Mouse (Mus musculus): ENCODE results near the gene Dcpp1.
"Not testable (repeated sequence)": the region's sequence is repeated elsewhere in the genome, so short reads cannot be mapped to it uniquely, and the experiment has no call there.

The Dcpp1 gene

GRCm38 (mm10) chr17:23880576-23880975 is at the start of gene Dcpp1, which contains the start of gene Dcpp2:
Gene Dcpp1 (plus strand): TSS chr17:23880876.
Gene Dcpp2 (plus strand): TSS chr17:23880880.
- in situ Hi-C loops (cut with MboI; ENCODE audit: low sequenced_read_pairs), result not testable (repeated sequence)

GRCm38 (mm10) chr17:23831201-23831600 is 49.5 kb upstream of the Dcpp1 start:
- in situ Hi-C loops (cut with MboI; ENCODE audit: low sequenced_read_pairs), result no loop called here

- in situ Hi-C loops (cut with MboI; ENCODE audit: low sequenced_read_pairs), result no loop called here
Measured at GRCm38 (mm10) chr17:23836006-23836575, 44.6 kb upstream of the Dcpp1 start, which contains the start of gene Prss33. Gene Prss33 (minus strand): TSS chr17:23836056.

GRCm38 (mm10) chr17:23841145-23841544 is 39.5 kb upstream of the Dcpp1 start:
- in situ Hi-C loops (cut with MboI; ENCODE audit: low sequenced_read_pairs), result no loop called here

GRCm38 (mm10) chr17:23843141-23843811 is 37.4 kb upstream of the Dcpp1 start:
- in situ Hi-C loops (cut with MboI; ENCODE audit: low sequenced_read_pairs), result no loop called here

- in situ Hi-C loops (cut with MboI; ENCODE audit: low sequenced_read_pairs), result no loop called here
Measured at GRCm38 (mm10) chr17:23843812-23844273, 36.8 kb upstream of the Dcpp1 start, which contains the start of the genes Prss32 and Prss41. Gene Prss32 (plus strand): TSS chr17:23843855. Gene Prss41 (minus strand): TSS chr17:23844172.

GRCm38 (mm10) chr17:23850028-23850427 is 30.6 kb upstream of the Dcpp1 start:
- in situ Hi-C loops (cut with MboI; ENCODE audit: low sequenced_read_pairs), result no loop called here

- in situ Hi-C loops (cut with MboI; ENCODE audit: low sequenced_read_pairs), result no loop called here
Measured at GRCm38 (mm10) chr17:23850853-23851749, 29.6 kb upstream of the Dcpp1 start.

GRCm38 (mm10) chr17:23853292-23853691 is 27.4 kb upstream of the Dcpp1 start:
- in situ Hi-C loops (cut with MboI; ENCODE audit: low sequenced_read_pairs), result no loop called here

GRCm38 (mm10) chr17:23854229-23854765 is 26.4 kb upstream of the Dcpp1 start:
- in situ Hi-C loops (cut with MboI; ENCODE audit: low sequenced_read_pairs), result no loop called here

GRCm38 (mm10) chr17:23857193-23857592 is 23.5 kb upstream of the Dcpp1 start:
- in situ Hi-C loops (cut with MboI; ENCODE audit: low sequenced_read_pairs), result no loop called here

- in situ Hi-C loops (cut with MboI; ENCODE audit: low sequenced_read_pairs), result no loop called here
Measured at GRCm38 (mm10) chr17:23857913-23858312, 22.8 kb upstream of the Dcpp1 start.

GRCm38 (mm10) chr17:23862926-23863325 is 17.8 kb upstream of the Dcpp1 start:
- in situ Hi-C loops (cut with MboI; ENCODE audit: low sequenced_read_pairs), result no loop called here

GRCm38 (mm10) chr17:23867756-23868155 is 12.9 kb upstream of the Dcpp1 start, which contains the start of gene Prss21:
Gene Prss21 (plus strand): TSS chr17:23868056.
- in situ Hi-C loops (cut with MboI; ENCODE audit: low sequenced_read_pairs), result no loop called here

GRCm38 (mm10) chr17:23868513-23868912 is 12.2 kb upstream of the Dcpp1 start:
- in situ Hi-C loops (cut with MboI; ENCODE audit: low sequenced_read_pairs), result no loop called here

GRCm38 (mm10) chr17:23873884-23874856 is 6.5 kb upstream of the Dcpp1 start:
- in situ Hi-C loops (cut with MboI; ENCODE audit: low sequenced_read_pairs), result loop anchor here (5.0 kb wide), 1 partner anchor 83 kb away; the partner anchor contains the start of gene Sbpl

GRCm38 (mm10) chr17:23876741-23877140 is 3.9 kb upstream of the Dcpp1 start:
- in situ Hi-C loops (cut with MboI; ENCODE audit: low sequenced_read_pairs), result no loop called here

GRCm38 (mm10) chr17:23877166-23877565 is 3.5 kb upstream of the Dcpp1 start:
- in situ Hi-C loops (cut with MboI; ENCODE audit: low sequenced_read_pairs), result no loop called here

- in situ Hi-C loops (cut with MboI; ENCODE audit: low sequenced_read_pairs), result not testable (repeated sequence)
Measured at GRCm38 (mm10) chr17:23917158-23917557, 36.5 kb downstream of the Dcpp1 start, which contains the start of gene Dcpp3. Gene Dcpp3 (plus strand): TSS chr17:23917458.

All from CH12F3 (cell line).